Mouse (Mus musculus) liver, postnatal 0 days (tissue): ENCODE results near the gene Gabarapl1. TPM values are rescaled to one million over a fixed set of nuclear protein-coding genes. Genes with fewer than 3 reads are reported as not detected.
A peak's percentile ranks its signal among the peaks of the same experiment; 100 is the strongest.

ENCODE experiments used
- ATAC-seq: fragments of 200-750 bp; cut with Nextera tagmentation; 2 replicates; pipeline ENCODE4 v1.8.0; 2017; ENCODE audit warnings: mild to moderate bottlenecking, moderate library complexity
- DNase-seq: peaks from one replicate; pipeline ENCODE4 v3.0.0-alpha.2; 2016
- H3K27ac ChIP-seq: fragments of 300-500 bp; sonication (generic); 2 replicates; pipeline ENCODE4 v1.5.1; 2014; ENCODE audit warnings: antibody characterized with exemption, moderate library complexity, mild to moderate bottlenecking, low read depth
- H3K27me3 ChIP-seq: fragments of 300-500 bp; sonication (generic); 2 replicates; pipeline ENCODE4 v1.6.1; 2014; ENCODE audit warnings: low read length, control low read depth, mixed read lengths; ENCODE audit not compliant: insufficient read depth
- H3K36me3 ChIP-seq: fragments of 300-500 bp; sonication (generic); replicated peaks from 2 replicates; pipeline ENCODE4 v1.6.1; 2014; ENCODE audit warnings: mild to moderate bottlenecking, control low read depth, low read length, moderate library complexity, mixed read lengths; ENCODE audit not compliant: insufficient read depth
- H3K4me1 ChIP-seq: fragments of 300-500 bp; sonication (generic); 2 replicates; pipeline ENCODE4 v1.6.1; 2014; ENCODE audit warnings: antibody characterized with exemption, mild to moderate bottlenecking, control low read depth; ENCODE audit not compliant: insufficient read depth
- H3K4me2 ChIP-seq: fragments of 300-500 bp; sonication (generic); 2 replicates; pipeline ENCODE4 v1.6.1; 2014; ENCODE audit warnings: low read depth, mild to moderate bottlenecking, low read length, moderate library complexity, mixed read lengths
- H3K4me3 ChIP-seq: fragments of 300-500 bp; sonication (generic); 2 replicates; pipeline ENCODE4 v1.5.1; 2014; ENCODE audit warnings: low read depth, low read length
- H3K9ac ChIP-seq: fragments of 300-500 bp; sonication (generic); replicated peaks from 2 replicates; pipeline ENCODE4 v1.6.1; 2014; ENCODE audit warnings: mild to moderate bottlenecking, moderate library complexity
- H3K9me3 ChIP-seq: fragments of 300-500 bp; sonication (generic); 2 replicates; pipeline ENCODE4 v1.6.1; 2016; ENCODE audit warnings: mild to moderate bottlenecking, control low read depth, low read length, mixed read lengths
- CTCF ChIP-seq: sonication (generic); IDR thresholded peaks from 2 replicates; pipeline ENCODE4 v1.5.1; 2016; ENCODE audit warnings: antibody characterized with exemption, low read depth
- EP300 ChIP-seq: IDR thresholded peaks from 2 replicates; pipeline ENCODE4 v1.6.1; 2016; ENCODE audit warnings: antibody characterized with exemption, low read depth, mild to moderate bottlenecking
- WGBS: fragments of 180-500 bp; shearing (Covaris S2); extraction: QIAGEN DNeasy Blood & Tissue Kit; methylation state at CpG from one replicate; pipeline ENCODE4 v1.1.7; 2014; ENCODE audit not compliant: insufficient replicate concordance; 5-methylcytosine and 5-hydroxymethylcytosine counted together
- polyA plus RNA-seq: library from polyadenylated mRNA; unstranded; fragments of >200 nt; fragmentation: Nextera tagmentation; extraction: Ambion mirVana; gene quantifications from 2 replicates; pipeline ENCODE4 v1.2.1, GENCODE M21; 2015

The Gabarapl1 gene
- polyA plus RNA-seq, 1 experiment from 2014 or later = 37.3 TPM

GRCm38 (mm10) chr6:129510120-129510911 is 22.6 kb upstream of the Gabarapl1 start:
- no peaks in the 10 kb centered on the region for H3K9me3 ChIP-seq
- no peaks in the 10 kb centered on the region for H3K36me3 ChIP-seq
- peaks cover 16% of the 10 kb centered on the region for H3K4me1 ChIP-seq
- DNase-seq (no peak), ATAC-seq (peak; percentile 87)
- WGBS = 64% methylated on average over 6 of the region's 6 CpGs
- H3K9ac ChIP-seq = no peak overlapping the region
- H3K4me3 ChIP-seq = no peak overlapping the region
- no peaks in the 10 kb centered on the region for H3K27me3 ChIP-seq
- no peak overlapping the region for H3K4me2 ChIP-seq
- TF ChIP-seq CTCF = no peak
- no peak for TF ChIP-seq EP300
- H3K27ac ChIP-seq = no peak overlapping the region; the same call in 1 of the 2 replicates

GRCm38 (mm10) chr6:129512367-129512766 is 20.6 kb upstream of the Gabarapl1 start, which contains the start of gene Tmem52b:
TSS of gene Tmem52b (plus strand) at chr6:129512555.
- DNase-seq = no peak
- Histone ChIP-seq H3K9me3 (no peaks in the 10 kb centered on the region), H3K4me3 (no peak within 1 kb of the TSS), H3K36me3 (no peaks in the 10 kb centered on the region), H3K9ac (no peak within 1 kb of the TSS), H3K27ac (no peak within 1 kb of the TSS), H3K27me3 (no peaks in the 10 kb centered on the region), H3K4me1 (peaks cover 16% of the 10 kb centered on the region), H3K4me2 (no peak within 1 kb of the TSS)
- no peak for ATAC-seq
- TF ChIP-seq EP300 (no peak), CTCF (no peak)
- 53% methylated on average over 3 of the region's 3 CpGs for WGBS

- DNase-seq (no peak), ATAC-seq (no peak)
- H3K4me1 ChIP-seq = peaks cover 16% of the 10 kb centered on the region
- no peak for TF ChIP-seq EP300
- TF ChIP-seq CTCF = no peak
- H3K27ac ChIP-seq = no peak overlapping the region
- H3K36me3 ChIP-seq = no peaks in the 10 kb centered on the region
- H3K9ac ChIP-seq = no peak overlapping the region
- no peak overlapping the region for H3K4me3 ChIP-seq
- no peaks in the 10 kb centered on the region for H3K9me3 ChIP-seq
- no peaks in the 10 kb centered on the region for H3K27me3 ChIP-seq
- no peak overlapping the region for H3K4me2 ChIP-seq
- 50% methylated on average over 8 of the region's 8 CpGs for WGBS
Measured at GRCm38 (mm10) chr6:129512868-129513267, 20.1 kb upstream of the Gabarapl1 start.

GRCm38 (mm10) chr6:129513409-129513808 is 19.6 kb upstream of the Gabarapl1 start:
- 64% methylated on average over 1 of the region's 1 CpGs for WGBS
- Histone ChIP-seq H3K27me3 (no peaks in the 10 kb centered on the region), H3K9ac (no peak overlapping the region), H3K4me3 (no peak overlapping the region), H3K9me3 (no peaks in the 10 kb centered on the region), H3K4me1 (peaks cover 16% of the 10 kb centered on the region), H3K27ac (no peak overlapping the region), H3K36me3 (no peaks in the 10 kb centered on the region), H3K4me2 (no peak overlapping the region)
- DNase-seq = no peak
- no peak for ATAC-seq
- TF ChIP-seq CTCF = no peak
- TF ChIP-seq EP300 = no peak

- Histone ChIP-seq H3K4me3 (no peak overlapping the region), H3K4me1 (peaks cover 16% of the 10 kb centered on the region), H3K36me3 (no peaks in the 10 kb centered on the region), H3K4me2 (no peak overlapping the region), H3K9me3 (no peaks in the 10 kb centered on the region), H3K27me3 (no peaks in the 10 kb centered on the region), H3K27ac (no peak overlapping the region), H3K9ac (no peak overlapping the region)
- TF ChIP-seq EP300 = no peak
- no peak for TF ChIP-seq CTCF
- DNase-seq (no peak), ATAC-seq (no peak)
- 59% methylated on average over 2 of the region's 2 CpGs for WGBS
Measured at GRCm38 (mm10) chr6:129514376-129514775, 18.6 kb upstream of the Gabarapl1 start.

- no peak for ATAC-seq
- Histone ChIP-seq H3K4me2 (no peak overlapping the region), H3K9ac (no peak overlapping the region), H3K27ac (no peak overlapping the region), H3K4me1 (peaks cover 12% of the 10 kb centered on the region), H3K9me3 (no peaks in the 10 kb centered on the region), H3K4me3 (no peak overlapping the region), H3K36me3 (no peaks in the 10 kb centered on the region), H3K27me3 (no peaks in the 10 kb centered on the region)
- WGBS = 74% methylated on average over 3 of the region's 3 CpGs
- DNase-seq = no peak
- no peak for TF ChIP-seq EP300
- TF ChIP-seq CTCF = no peak
Measured at GRCm38 (mm10) chr6:129515068-129515467, 17.9 kb upstream of the Gabarapl1 start.
